ENCODE assay signal across 8 mouse cellular contexts in genomic region chr7:67371351-67371890, GRCm38 (mm10). TPM values are rescaled to one million over a fixed set of nuclear protein-coding genes. Genes with fewer than 3 reads are reported as not detected.
DNase-seq lines count a peak whose midpoint lies in the region; ATAC-seq and TF ChIP-seq lines count a peak whose summit lies in the region.

No protein-coding gene starts in this region.

- no peaks in the 10 kb centered on the region for H3K36me3 ChIP-seq in hindbrain, embryonic 14.5 days (replicated peaks; ENCODE audit: control insufficient read depth, insufficient read depth)
- H3K36me3 ChIP-seq in midbrain, embryonic 15.5 days (replicated peaks) = no peaks in the 10 kb centered on the region

- no peak for DNase-seq in layer of hippocampus, adult 2 months (ENCODE audit: low spot score in 2 of 2)
- DNase-seq in layer of hippocampus, adult 18-20 months (ENCODE audit: low spot score in 2 of 2) = no peak
- peak; percentile 36 for DNase-seq in brain, adult 2 months (ENCODE audit: low read depth, low spot score)
- DNase-seq in hindbrain, embryonic 14.5 days (ENCODE audit: low spot score) = no peak
- DNase-seq in spleen, postnatal 14 days (ENCODE audit: low spot score in 2 of 2) = no peak
- no peak for DNase-seq in spleen, postnatal 4 days (ENCODE audit: low spot score in 2 of 2)
- no peak for DNase-seq in cerebellum, adult 11 months

- H3K27ac ChIP-seq in layer of hippocampus, adult 2 months = peak overlapping the region; percentile 100
- H3K27ac ChIP-seq in hindbrain, embryonic 14.5 days = peak overlapping the region; percentile 100; the same call in 1 of the 2 replicates
- H3K27ac ChIP-seq in midbrain, embryonic 15.5 days = 0 out of 2 replicates have a peak overlapping the region, but pooled peaks have one; percentile 100

- H3K9me3 ChIP-seq in hindbrain, embryonic 14.5 days (ENCODE audit: control insufficient read depth, low read length) = no peaks in the 10 kb centered on the region
- no peaks in the 10 kb centered on the region for H3K9me3 ChIP-seq in midbrain, embryonic 15.5 days

- no peak for ATAC-seq in hindbrain, embryonic 14.5 days (ENCODE audit: low FRiP score)
- no peak for ATAC-seq in midbrain, embryonic 15.5 days (replicated peaks)

- peak overlapping the region; percentile 100 for H3K4me2 ChIP-seq in hindbrain, embryonic 14.5 days (replicated peaks)
- peak overlapping the region; percentile 98 for H3K4me2 ChIP-seq in midbrain, embryonic 15.5 days

- 12% methylated on average over 10 of the region's 10 CpGs for WGBS in hindbrain, embryonic 14.5 days
- 14% methylated on average over 10 of the region's 10 CpGs for WGBS in midbrain, embryonic 15.5 days

- no peaks in the 10 kb centered on the region for H3K27me3 ChIP-seq in hindbrain, embryonic 14.5 days (ENCODE audit: control insufficient read depth, insufficient read depth, low read length)
- no peaks in the 10 kb centered on the region for H3K27me3 ChIP-seq in midbrain, embryonic 15.5 days (replicated peaks)

- peak overlapping the region; percentile 89 for H3K4me3 ChIP-seq in layer of hippocampus, adult 2 months
- peak overlapping the region; percentile 90 for H3K4me3 ChIP-seq in hindbrain, embryonic 14.5 days (replicated peaks; ENCODE audit: low read length)
- peak overlapping the region; percentile 78 for H3K4me3 ChIP-seq in midbrain, embryonic 15.5 days

- peak overlapping the region; percentile 100 for H3K9ac ChIP-seq in hindbrain, embryonic 14.5 days
- H3K9ac ChIP-seq in midbrain, embryonic 15.5 days = peak overlapping the region; percentile 99

- peaks cover 17% of the 10 kb centered on the region for H3K4me1 ChIP-seq in hindbrain, embryonic 14.5 days (replicated peaks; ENCODE audit: control insufficient read depth, insufficient read depth, low read length)
- H3K4me1 ChIP-seq in midbrain, embryonic 15.5 days = peaks cover 15% of the 10 kb centered on the region

- TF ChIP-seq CTCF in layer of hippocampus, adult 2 months (conservative IDR thresholded peaks at IDR 0.05) = no peak

RNA-seq across cellular contexts. Expression of gene Mef2a, which starts 1.2 kb away (rescaled TPM):
- total RNA-seq in layer of hippocampus, adult 2 months (2021) = 100 to 1,000 TPM; 151 to 157 TPM
- total RNA-seq in layer of hippocampus, adult 18-20 months (2021) = 100 to 1,000 TPM; 143 to 156 TPM
- 44.9 and 48.2 TPM in 2 replicates for polyA plus RNA-seq in hindbrain, embryonic 14.5 days (2014; fragmentation: Nextera tagmentation; extraction: Ambion mirVana)
- polyA plus RNA-seq in midbrain, embryonic 15.5 days (2015; fragmentation: Nextera tagmentation; extraction: Ambion mirVana) = 36.3 and 41.0 TPM in 2 replicates
